Mouse (Mus musculus): ENCODE results near the gene Megf8. TPM values are rescaled to one million over a fixed set of nuclear protein-coding genes. Genes with fewer than 3 reads are reported as not detected.

Megf8 gene
- polyA plus RNA-seq, 1 experiment from 2014 or later = 5.6 TPM

DNA sequence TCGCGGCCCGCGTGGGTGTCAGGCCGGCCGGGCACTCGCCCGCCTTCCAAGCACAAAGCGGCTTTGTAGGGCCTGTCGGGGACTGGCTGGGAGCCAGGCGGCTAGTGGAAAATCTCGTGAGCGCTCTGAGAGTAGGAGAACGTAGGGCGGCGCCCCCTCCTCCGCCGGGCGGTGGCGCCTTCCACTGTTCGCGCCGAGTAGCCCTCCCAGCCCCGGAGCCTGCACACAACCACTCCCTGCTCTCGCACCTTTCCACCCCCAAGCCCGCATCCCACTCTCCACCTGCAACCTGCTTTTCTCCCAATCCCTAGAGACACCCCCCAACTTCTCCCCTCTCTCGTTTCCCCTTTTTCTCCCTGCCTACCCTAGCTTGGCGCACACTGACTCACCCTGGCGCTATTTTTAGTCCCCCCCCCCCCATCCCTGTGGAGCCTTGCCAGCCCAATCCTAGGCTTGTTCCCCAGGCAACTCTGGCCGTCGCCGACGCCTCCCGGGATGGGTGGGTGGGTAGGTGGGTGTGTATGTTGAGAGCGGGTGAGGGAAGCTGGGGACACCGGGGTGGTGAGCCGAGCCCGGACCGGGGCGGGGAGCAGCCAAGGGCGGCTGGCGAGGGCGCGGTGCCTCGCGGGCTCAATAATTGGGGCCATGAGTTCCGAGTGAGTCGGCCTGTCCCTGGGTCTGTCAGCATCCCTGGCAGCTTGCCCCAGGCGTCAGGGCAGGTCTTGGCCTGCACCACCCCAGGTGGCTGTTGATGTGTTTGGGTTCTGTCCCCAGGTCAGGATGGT is 37.7 kb upstream of the Megf8 start:
- no peaks in the 10 kb centered on the region for H3K9me3 ChIP-seq (ENCODE audit: low read length)
- TF ChIP-seq CTCF (IDR thresholded peaks at IDR 0.05) = peak; percentile 54
- peak; percentile 64 for TF ChIP-seq EP300 (IDR thresholded peaks at IDR 0.05)
- peak overlapping the region; percentile 63 for H3K4me3 ChIP-seq (ENCODE audit: low read depth, low read length)
- ATAC-seq (peak; percentile 30), DNase-seq (ENCODE audit: low spot score) (peak; percentile 92)
- H3K27me3 ChIP-seq (replicated peaks; ENCODE audit: insufficient read depth, low read length) = no peaks in the 10 kb centered on the region
- peaks cover 42% of the 10 kb centered on the region for H3K4me1 ChIP-seq (ENCODE audit: insufficient read depth, low read depth, low read length)
- H3K4me2 ChIP-seq (replicated peaks; ENCODE audit: low read depth, low read length) = peak overlapping the region; percentile 92
- peak overlapping the region; percentile 51 for H3K9ac ChIP-seq (replicated peaks; ENCODE audit: low read depth)
- peak overlapping the region; percentile 96 for H3K27ac ChIP-seq (ENCODE audit: low read length)
- no peaks in the 10 kb centered on the region for H3K36me3 ChIP-seq (ENCODE audit: insufficient read depth, low read length)
- under 1% methylated on average over 30 of the region's 49 CpGs for WGBS

DNA sequence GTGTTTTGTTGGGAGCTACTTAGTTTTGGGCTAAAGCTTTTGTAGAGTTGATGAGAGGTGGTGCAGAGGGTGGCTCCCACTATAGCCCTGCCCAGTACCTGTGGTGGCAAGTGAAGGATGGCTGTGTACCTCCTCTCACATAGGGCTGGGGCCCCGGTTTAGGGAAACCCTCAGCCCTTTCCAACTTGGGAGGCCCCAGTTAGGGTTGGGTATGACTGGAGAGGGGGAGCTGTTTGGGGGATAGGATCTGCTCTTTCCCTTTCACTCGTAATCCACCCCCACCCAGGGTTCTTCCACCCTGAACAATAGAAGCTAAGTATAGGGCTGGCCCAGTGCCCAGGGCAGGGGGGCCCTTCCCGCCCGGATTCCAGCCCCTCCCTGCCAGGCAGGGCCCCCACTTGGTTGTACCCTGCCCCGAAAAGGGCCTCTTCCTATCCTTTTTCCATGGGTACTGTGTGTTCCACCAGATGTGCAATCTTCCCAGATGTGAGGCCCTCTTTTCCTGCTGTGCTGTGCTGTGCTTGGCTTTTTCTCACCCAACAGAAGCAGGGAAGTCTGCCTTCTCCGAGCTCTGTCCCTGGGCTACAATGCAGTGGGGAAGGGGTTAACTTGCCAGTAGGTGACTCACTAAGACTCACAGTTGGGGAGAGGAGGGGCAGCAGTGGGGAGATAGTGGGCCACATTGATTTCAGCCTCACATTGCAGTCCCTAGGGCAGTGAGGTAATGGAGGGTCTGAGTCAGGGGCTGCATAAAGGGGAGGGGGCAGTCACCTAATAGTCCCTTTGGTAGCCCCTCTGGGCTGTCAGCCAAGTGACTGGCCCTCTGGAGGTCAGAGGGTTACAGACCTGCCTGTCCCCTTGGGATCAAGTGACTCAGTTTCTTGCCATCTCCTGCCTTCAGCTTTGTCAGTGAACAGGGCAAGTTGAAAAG is 36.8 kb upstream of the Megf8 start:
- peaks cover 42% of the 10 kb centered on the region for H3K4me1 ChIP-seq (ENCODE audit: insufficient read depth, low read depth, low read length)

DNA sequence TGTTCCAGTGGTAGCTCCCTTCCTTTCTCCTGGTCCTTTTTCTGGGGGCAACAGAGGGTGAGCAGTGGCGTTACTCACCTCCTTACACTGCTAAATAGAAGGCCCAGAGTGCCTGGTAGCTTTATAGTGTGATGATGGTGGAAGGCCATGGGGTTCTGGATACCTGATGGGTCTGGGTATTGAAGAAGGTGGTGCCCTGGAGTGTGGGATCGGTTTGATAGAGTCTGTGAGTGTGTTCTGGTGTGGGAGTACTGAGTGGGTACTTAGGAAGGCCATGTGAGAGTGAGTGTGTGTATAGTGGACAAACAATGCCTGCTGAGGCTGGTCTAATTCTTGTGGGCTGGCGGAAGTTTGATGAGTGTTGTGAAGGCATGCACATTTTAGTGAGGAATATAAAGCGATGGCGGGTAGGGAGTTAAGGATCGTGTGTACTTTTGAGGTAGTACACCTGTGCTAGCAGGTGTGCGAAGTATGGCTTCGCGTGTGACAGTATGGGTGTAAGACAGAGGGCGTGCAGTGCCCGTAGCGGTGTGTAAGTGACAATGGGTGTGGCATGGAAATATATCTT is 35.7 kb upstream of the Megf8 start:
- Histone ChIP-seq H3K4me2 (replicated peaks; ENCODE audit: low read depth, low read length) (peak overlapping the region; percentile 92), H3K4me1 (ENCODE audit: insufficient read depth, low read depth, low read length) (peaks cover 37% of the 10 kb centered on the region; the same call in 1 of the 2 replicates), H3K4me3 (ENCODE audit: low read depth, low read length) (peak overlapping the region; percentile 80), H3K9me3 (ENCODE audit: low read length) (no peaks in the 10 kb centered on the region), H3K27ac (ENCODE audit: low read length) (peak overlapping the region; percentile 96), H3K36me3 (ENCODE audit: insufficient read depth, low read length) (peaks cover 13% of the 10 kb centered on the region), H3K27me3 (replicated peaks; ENCODE audit: insufficient read depth, low read length) (no peaks in the 10 kb centered on the region), H3K9ac (replicated peaks; ENCODE audit: low read depth) (no peak overlapping the region)
- ATAC-seq (no peak), DNase-seq (ENCODE audit: low spot score) (peak; percentile 74)
- WGBS = 11% methylated on average over 12 of the region's 12 CpGs
- TF ChIP-seq CTCF (IDR thresholded peaks at IDR 0.05) (peak; percentile 14; the same call in 1 of the 2 replicates), EP300 (IDR thresholded peaks at IDR 0.05) (peak; percentile 66)

More for the DNA sequence above, 36.8 kb upstream of the Megf8 start:
- peak overlapping the region; percentile 63 for H3K4me3 ChIP-seq (ENCODE audit: low read depth, low read length)
- no peaks in the 10 kb centered on the region for H3K27me3 ChIP-seq (replicated peaks; ENCODE audit: insufficient read depth, low read length)
- peak overlapping the region; percentile 51; the same call in 1 of the 2 replicates for H3K9ac ChIP-seq (replicated peaks; ENCODE audit: low read depth)
- ATAC-seq = peak; percentile 1
- TF ChIP-seq EP300 (IDR thresholded peaks at IDR 0.05) (peak; percentile 96), CTCF (IDR thresholded peaks at IDR 0.05) (peak; percentile 5; the same call in 1 of the 2 replicates)
- peak; percentile 93 for DNase-seq (ENCODE audit: low spot score)
- no peaks in the 10 kb centered on the region for H3K9me3 ChIP-seq (ENCODE audit: low read length)
- 0 out of 2 replicates have a peak, but pooled peaks cover 2% of the 10 kb centered on the region for H3K36me3 ChIP-seq (ENCODE audit: insufficient read depth, low read length)
- peak overlapping the region; percentile 96 for H3K27ac ChIP-seq (ENCODE audit: low read length)
- peak overlapping the region; percentile 92 for H3K4me2 ChIP-seq (replicated peaks; ENCODE audit: low read depth, low read length)
- 0% methylated on average over 6 of the region's 6 CpGs for WGBS

DNA sequence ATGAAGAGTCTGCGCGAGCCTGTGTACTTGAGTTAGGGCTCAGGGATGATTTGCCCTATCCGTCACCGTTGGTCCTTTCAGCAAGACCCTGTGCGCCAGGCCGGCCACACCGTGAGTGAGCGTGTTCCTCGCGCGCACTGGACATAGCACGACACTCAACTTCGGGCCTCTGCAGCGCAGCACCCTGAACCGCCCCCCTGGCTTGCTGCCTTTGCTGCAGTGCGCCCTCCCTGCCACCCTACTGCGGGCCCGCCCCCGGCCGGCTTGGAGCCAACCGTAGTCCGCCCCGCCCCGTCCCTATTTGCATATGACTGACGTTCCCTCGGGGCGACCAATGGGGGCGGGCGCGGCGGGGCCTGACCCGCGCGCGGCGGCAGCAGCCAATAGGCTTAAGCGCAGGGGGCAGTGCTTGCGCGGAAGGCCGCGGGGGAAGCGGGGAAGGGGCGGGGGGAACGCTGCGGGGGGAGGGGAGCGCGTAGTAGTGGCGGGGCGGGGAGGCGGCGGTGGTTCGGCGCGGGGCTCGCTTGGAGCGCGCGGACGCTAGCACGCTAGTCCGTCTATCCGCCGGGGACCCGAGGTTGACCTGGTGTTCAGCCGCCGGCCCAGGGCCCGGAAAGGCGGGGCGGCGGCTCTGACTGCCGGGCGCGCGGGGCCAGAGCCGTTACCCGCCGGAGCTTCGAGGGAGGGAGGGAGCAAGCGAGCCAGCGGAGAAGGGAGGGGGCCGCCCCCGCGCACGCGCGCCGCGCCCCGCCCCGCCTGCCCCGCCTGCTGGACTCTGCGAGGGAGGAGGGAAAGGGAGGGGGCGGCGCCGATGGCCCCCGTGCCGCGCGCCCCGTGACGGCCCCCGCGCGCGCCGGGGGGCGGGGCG is 35.0 kb upstream of the Megf8 start:
- peak overlapping the region; percentile 92 for H3K4me2 ChIP-seq (replicated peaks; ENCODE audit: low read depth, low read length)
- 1% methylated on average over 47 of the region's 108 CpGs for WGBS
- peak; percentile 84 for ATAC-seq
- DNase-seq (ENCODE audit: low spot score) = peak; percentile 98
- H3K9me3 ChIP-seq (ENCODE audit: low read length) = no peaks in the 10 kb centered on the region
- no peaks in the 10 kb centered on the region for H3K27me3 ChIP-seq (replicated peaks; ENCODE audit: insufficient read depth, low read length)
- peaks cover 15% of the 10 kb centered on the region for H3K36me3 ChIP-seq (ENCODE audit: insufficient read depth, low read length)
- H3K9ac ChIP-seq (replicated peaks; ENCODE audit: low read depth) = peak overlapping the region; percentile 48
- H3K4me3 ChIP-seq (ENCODE audit: low read depth, low read length) = peak overlapping the region; percentile 80
- H3K27ac ChIP-seq (ENCODE audit: low read length) = peak overlapping the region; percentile 96
- TF ChIP-seq CTCF (IDR thresholded peaks at IDR 0.05) (peak; percentile 2; the same call in 1 of the 2 replicates), EP300 (IDR thresholded peaks at IDR 0.05) (no peak; the same call in 1 of the 2 replicates)
- H3K4me1 ChIP-seq (ENCODE audit: insufficient read depth, low read depth, low read length) = peaks cover 37% of the 10 kb centered on the region; the same call in 1 of the 2 replicates

DNA sequence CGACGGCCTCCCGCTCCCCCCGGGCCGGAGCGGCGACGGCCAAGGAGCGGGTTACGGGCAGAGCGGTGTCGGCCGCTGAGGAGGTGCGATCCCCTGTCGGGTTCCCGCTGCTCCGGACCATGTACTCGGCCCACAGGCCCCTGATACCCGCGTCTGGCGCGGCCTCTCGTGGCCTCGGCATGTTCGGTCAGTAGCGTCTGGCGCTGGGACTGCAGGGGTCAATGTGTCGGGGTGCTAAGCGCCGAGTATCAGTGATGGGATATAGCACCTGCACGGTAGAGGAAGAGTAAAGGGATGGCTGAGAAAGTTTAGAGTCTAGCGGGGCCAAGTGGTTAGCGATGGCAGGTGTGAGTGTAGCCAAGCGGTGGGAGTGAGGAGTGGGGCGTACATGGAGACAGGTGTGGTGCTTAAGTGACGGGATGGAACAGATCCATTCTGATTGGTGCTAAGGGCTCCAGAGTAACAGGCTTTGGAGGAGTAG is 34.2 kb upstream of the Megf8 start:
- DNase-seq (ENCODE audit: low spot score) = peak; percentile 57
- Histone ChIP-seq H3K4me2 (replicated peaks; ENCODE audit: low read depth, low read length) (peak overlapping the region; percentile 91), H3K27me3 (replicated peaks; ENCODE audit: insufficient read depth, low read length) (no peaks in the 10 kb centered on the region), H3K9me3 (ENCODE audit: low read length) (no peaks in the 10 kb centered on the region), H3K4me1 (ENCODE audit: insufficient read depth, low read depth, low read length) (peaks cover 33% of the 10 kb centered on the region; the same call in 1 of the 2 replicates), H3K27ac (ENCODE audit: low read length) (peak overlapping the region; percentile 96), H3K9ac (replicated peaks; ENCODE audit: low read depth) (peak overlapping the region; percentile 48), H3K36me3 (ENCODE audit: insufficient read depth, low read length) (peaks cover 22% of the 10 kb centered on the region), H3K4me3 (ENCODE audit: low read depth, low read length) (peak overlapping the region; percentile 80)
- no peak for ATAC-seq
- under 1% methylated on average over 26 of the region's 36 CpGs for WGBS
- TF ChIP-seq EP300 (IDR thresholded peaks at IDR 0.05) = no peak
- peak; percentile 46 for TF ChIP-seq CTCF (IDR thresholded peaks at IDR 0.05)

Measured in lung, postnatal 0 days (tissue).